Mouse (Mus musculus) midbrain, embryonic 11.5 days (tissue): ENCODE measurements around the gene Wdfy2. TPM values are rescaled to one million over a fixed set of nuclear protein-coding genes. Genes with fewer than 3 reads are reported as not detected.

Experiments
- ATAC-seq: fragments of 200-750 bp; cut with Nextera tagmentation; 2 replicates; pipeline ENCODE4 v1.8.0; 2017; ENCODE audit warnings: moderate TSS enrichment, moderate library complexity; ENCODE audit not compliant: low FRiP score
- DNase-seq: peaks from one replicate; pipeline ENCODE4 v3.0.0; 2015; ENCODE audit warnings: low spot score; ENCODE audit errors: missing footprints
- H3K27ac ChIP-seq: fragments of 300-500 bp; sonication (generic); 2 replicates; pipeline ENCODE4 v1.5.1; 2014; ENCODE audit warnings: low read depth, low read length
- H3K27me3 ChIP-seq: fragments of 300-500 bp; sonication (generic); 2 replicates; pipeline ENCODE4 v1.6.1; 2014; ENCODE audit warnings: mild to moderate bottlenecking, low read length, moderate library complexity, mixed read lengths; ENCODE audit not compliant: control insufficient read depth, insufficient read depth
- H3K36me3 ChIP-seq: fragments of 300-500 bp; sonication (generic); 2 replicates; pipeline ENCODE4 v1.6.1; 2014; ENCODE audit warnings: mild to moderate bottlenecking, low read length, moderate library complexity, mixed read lengths; ENCODE audit not compliant: control insufficient read depth, insufficient read depth
- H3K4me1 ChIP-seq: fragments of 300-500 bp; sonication (generic); 2 replicates; pipeline ENCODE4 v1.6.1; 2014; ENCODE audit warnings: low read length; ENCODE audit not compliant: control insufficient read depth, insufficient read depth
- H3K4me2 ChIP-seq: fragments of 300-500 bp; sonication (generic); 2 replicates; pipeline ENCODE4 v1.6.1; 2014; ENCODE audit warnings: mild to moderate bottlenecking, moderate library complexity
- H3K4me3 ChIP-seq: fragments of 300-500 bp; sonication (generic); 2 replicates; pipeline ENCODE4 v1.5.1; 2014; ENCODE audit warnings: low read depth, low read length
- H3K9ac ChIP-seq: fragments of 300-500 bp; sonication (generic); 2 replicates; pipeline ENCODE4 v1.6.1; 2014; ENCODE audit warnings: low read length
- H3K9me3 ChIP-seq: fragments of 300-500 bp; sonication (generic); 2 replicates; pipeline ENCODE4 v1.6.1; 2016; ENCODE audit warnings: low read length; ENCODE audit not compliant: control insufficient read depth
- WGBS: fragments of 180-500 bp; shearing (Covaris S2); extraction: QIAGEN DNeasy Blood & Tissue Kit; methylation state at CpG from one replicate; pipeline ENCODE4 v1.1.7; 2014; 5-methylcytosine and 5-hydroxymethylcytosine counted together
- polyA plus RNA-seq: library from polyadenylated mRNA; unstranded; fragments of >200 nt; fragmentation: Nextera tagmentation; extraction: Ambion mirVana; gene quantifications from 2 replicates; pipeline ENCODE4 v1.2.1, GENCODE M21; 2014

Gene Wdfy2
- polyA plus RNA-seq, 1 experiment from 2014 or later: 15.9 TPM

DNA sequence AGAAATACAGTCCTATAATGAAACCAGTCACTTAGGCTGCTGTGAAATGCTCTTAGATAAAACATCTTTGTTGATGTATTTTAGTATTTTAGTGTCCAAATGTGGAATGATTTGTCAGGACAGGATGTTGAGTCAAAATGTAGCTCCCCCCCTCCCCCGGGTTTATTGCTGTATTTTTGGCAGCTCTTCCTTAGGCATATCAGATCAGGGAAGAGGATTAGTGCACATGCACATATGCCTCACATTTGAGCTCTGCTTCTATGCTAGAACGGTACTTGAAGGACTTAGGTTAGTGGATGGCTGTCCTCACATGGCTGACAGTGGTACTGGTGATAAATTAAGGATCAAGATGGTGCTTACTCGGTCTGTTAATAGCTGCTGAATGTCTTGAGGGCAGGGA lies 18.4 kb downstream of the Wdfy2 start:
- Histone ChIP-seq H3K4me1 (peaks cover 7% of the 10 kb centered on the region), H3K27me3 (no peaks in the 10 kb centered on the region), H3K9ac (no peak overlapping the region), H3K4me2 (no peak overlapping the region), H3K27ac (no peak overlapping the region), H3K36me3 (no peaks in the 10 kb centered on the region), H3K9me3 (no peaks in the 10 kb centered on the region; the same call in 1 of the 2 replicates), H3K4me3 (no peak overlapping the region)
- 85% methylated on average over 3 of the region's 3 CpGs for WGBS
- DNase-seq (no peak), ATAC-seq (no peak)

DNA sequence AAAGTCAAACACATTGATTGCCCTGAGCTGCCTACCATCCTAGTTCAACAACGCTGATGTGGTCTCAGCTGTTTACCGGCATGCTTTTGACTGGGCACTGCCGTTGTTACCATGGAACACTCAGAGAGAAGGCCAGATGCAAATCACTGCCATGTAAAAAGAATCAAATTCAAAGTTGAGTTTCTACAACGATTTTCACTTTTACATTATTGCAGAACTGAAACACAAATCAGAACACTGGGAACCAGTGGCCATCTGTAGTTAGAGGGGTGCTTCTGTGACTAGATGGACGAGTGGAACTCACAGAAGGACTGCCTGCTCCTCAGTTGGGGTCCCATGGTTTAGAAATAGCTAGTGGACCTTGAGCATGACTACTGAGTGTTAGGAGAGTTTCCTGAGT lies 19.0 kb downstream of the Wdfy2 start:
- Histone ChIP-seq H3K4me2 (no peak overlapping the region), H3K36me3 (no peaks in the 10 kb centered on the region), H3K27me3 (no peaks in the 10 kb centered on the region), H3K9me3 (no peaks in the 10 kb centered on the region; the same call in 1 of the 2 replicates), H3K4me3 (no peak overlapping the region), H3K9ac (no peak overlapping the region), H3K27ac (no peak overlapping the region), H3K4me1 (peaks cover 7% of the 10 kb centered on the region)
- DNase-seq: no peak
- ATAC-seq: no peak
- 92% methylated on average over 5 of the region's 5 CpGs for WGBS

DNA sequence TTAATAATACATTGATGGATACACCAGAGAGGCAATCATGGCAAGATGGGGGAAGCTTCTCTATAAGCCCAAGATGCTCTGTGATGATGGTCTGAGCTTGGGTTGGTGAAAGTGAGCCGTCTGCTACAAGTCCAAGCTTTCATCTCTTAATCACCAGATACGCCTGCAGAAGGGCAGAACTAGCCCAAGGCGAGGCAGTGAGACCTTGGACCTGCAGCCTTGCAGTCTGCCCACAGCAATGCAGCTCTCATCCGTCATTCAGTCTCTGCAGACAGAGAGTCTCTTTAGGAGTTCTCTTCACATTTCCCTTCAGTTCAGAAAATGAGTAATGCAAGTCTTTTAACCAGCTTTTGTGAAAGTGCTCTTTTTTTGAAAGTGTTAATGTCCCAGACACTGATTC lies 20.4 kb downstream of the Wdfy2 start:
- Histone ChIP-seq H3K36me3 (no peaks in the 10 kb centered on the region), H3K4me3 (no peak overlapping the region), H3K9ac (no peak overlapping the region), H3K27ac (no peak overlapping the region), H3K9me3 (no peaks in the 10 kb centered on the region; the same call in 1 of the 2 replicates), H3K4me2 (no peak overlapping the region), H3K27me3 (no peaks in the 10 kb centered on the region), H3K4me1 (peaks cover 4% of the 10 kb centered on the region; the same call in 1 of the 2 replicates)
- 83% methylated on average over 4 of the region's 4 CpGs for WGBS
- ATAC-seq: no peak
- no peak for DNase-seq

DNA sequence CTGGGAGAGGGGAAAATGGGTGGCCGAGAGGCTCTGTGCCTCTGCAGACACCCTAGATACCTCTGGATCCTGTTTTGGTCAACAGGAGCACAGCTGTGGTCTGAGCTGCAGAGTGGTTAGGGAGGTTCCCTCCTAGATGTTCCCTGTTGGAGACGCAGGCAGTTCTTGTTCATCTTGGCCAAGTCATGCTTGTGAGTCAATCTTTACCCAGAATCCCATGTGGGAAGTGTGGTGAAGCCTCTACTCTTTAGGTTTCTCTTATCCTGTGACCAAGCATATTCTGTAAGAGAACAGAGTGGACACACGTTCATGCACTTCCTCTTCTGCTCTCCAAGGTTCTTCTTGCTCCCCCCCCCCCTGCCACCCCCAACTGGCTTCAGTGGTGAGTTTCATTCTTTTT lies 20.8 kb downstream of the Wdfy2 start:
- DNase-seq (no peak), ATAC-seq (no peak)
- Histone ChIP-seq H3K27me3 (no peaks in the 10 kb centered on the region), H3K9ac (no peak overlapping the region), H3K4me2 (no peak overlapping the region), H3K4me1 (peaks cover 4% of the 10 kb centered on the region; the same call in 1 of the 2 replicates), H3K4me3 (no peak overlapping the region), H3K27ac (no peak overlapping the region), H3K36me3 (no peaks in the 10 kb centered on the region), H3K9me3 (no peaks in the 10 kb centered on the region; the same call in 1 of the 2 replicates)
- WGBS: 93% methylated on average over 3 of the region's 3 CpGs

DNA sequence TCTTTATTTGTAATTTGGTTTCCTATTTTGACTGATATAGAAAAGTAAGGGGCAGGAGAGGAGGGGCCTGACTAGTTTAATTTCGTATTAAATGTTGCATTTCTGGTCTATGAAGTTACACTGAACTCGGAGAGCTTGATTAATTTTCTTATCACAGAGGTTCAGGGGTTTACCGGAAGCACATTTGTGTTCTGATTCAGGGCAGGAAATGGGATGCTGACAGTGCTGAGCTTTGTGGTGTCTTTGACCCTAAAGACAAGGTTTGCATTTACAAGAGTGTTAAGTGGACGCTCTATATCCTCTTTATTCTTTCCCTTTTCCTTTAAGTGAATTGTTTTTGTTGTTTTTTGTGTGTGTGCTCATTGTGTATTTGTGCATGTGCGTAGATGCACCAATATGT lies 25.1 kb downstream of the Wdfy2 start:
- H3K36me3 ChIP-seq: no peaks in the 10 kb centered on the region
- whole genome bisulfite sequencing: 85% methylated on average over 5 of the region's 5 CpGs
- peaks cover 5% of the 10 kb centered on the region; the same call in 1 of the 2 replicates for H3K4me1 ChIP-seq
- H3K4me3 ChIP-seq: no peak overlapping the region
- H3K27ac ChIP-seq: no peak overlapping the region
- H3K27me3 ChIP-seq: no peaks in the 10 kb centered on the region
- no peak overlapping the region for H3K9ac ChIP-seq
- no peak for ATAC-seq
- no peak overlapping the region for H3K4me2 ChIP-seq
- no peak for DNase-seq
- H3K9me3 ChIP-seq: no peaks in the 10 kb centered on the region

DNA sequence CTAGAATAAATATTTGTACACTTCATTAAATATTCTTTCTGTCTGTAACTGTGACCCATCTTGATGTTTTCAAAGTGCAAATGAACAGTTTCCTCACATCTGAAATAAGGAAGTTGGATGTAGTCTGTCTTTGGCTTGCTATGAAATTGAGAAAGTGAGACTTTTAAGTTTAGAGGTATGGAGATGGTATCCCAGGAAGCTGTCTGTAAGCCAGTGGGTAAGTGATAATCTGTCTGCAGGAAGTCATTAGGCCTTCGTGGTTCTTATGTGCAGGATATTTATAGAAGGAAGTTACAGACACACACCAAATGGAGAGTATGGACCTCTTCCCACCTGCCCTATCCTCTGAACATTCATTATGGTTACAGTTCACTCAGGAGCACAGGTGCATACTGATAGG lies 26.8 kb downstream of the Wdfy2 start:
- H3K9me3 ChIP-seq: no peaks in the 10 kb centered on the region
- H3K27ac ChIP-seq: no peak overlapping the region
- no peak for DNase-seq
- no peak for ATAC-seq
- H3K4me1 ChIP-seq: peaks cover 12% of the 10 kb centered on the region
- no peaks in the 10 kb centered on the region for H3K36me3 ChIP-seq
- H3K4me2 ChIP-seq: no peak overlapping the region
- H3K4me3 ChIP-seq: no peak overlapping the region
- H3K9ac ChIP-seq: no peak overlapping the region
- no peaks in the 10 kb centered on the region for H3K27me3 ChIP-seq
- 73% methylated on average over 1 of the region's 1 CpGs for WGBS

DNA sequence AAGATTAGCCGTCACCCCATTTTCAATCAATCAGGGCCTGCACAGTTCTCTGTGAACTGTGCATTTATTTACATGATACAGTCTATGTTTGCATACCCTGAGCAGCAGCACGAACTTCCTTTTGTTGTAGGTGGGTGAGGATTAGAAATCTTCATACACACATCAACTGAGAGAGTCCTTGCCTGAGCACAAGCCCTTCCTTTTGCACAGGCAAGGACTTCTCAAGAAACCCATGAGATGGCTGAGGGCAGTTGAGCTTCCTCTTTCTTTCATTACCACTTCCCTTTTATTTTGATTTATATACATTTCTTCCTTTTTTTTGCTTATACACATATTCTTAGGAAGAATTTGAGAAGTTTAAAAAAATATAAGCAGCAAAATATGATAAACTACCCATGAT lies 27.9 kb downstream of the Wdfy2 start:
- Histone ChIP-seq H3K27me3 (no peaks in the 10 kb centered on the region), H3K4me3 (no peak overlapping the region), H3K9ac (no peak overlapping the region), H3K9me3 (no peaks in the 10 kb centered on the region; the same call in 1 of the 2 replicates), H3K4me2 (no peak overlapping the region), H3K36me3 (no peaks in the 10 kb centered on the region), H3K4me1 (peaks cover 12% of the 10 kb centered on the region), H3K27ac (no peak overlapping the region; the same call in 1 of the 2 replicates)
- no peak for ATAC-seq
- WGBS: 61% methylated on average over 2 of the region's 2 CpGs
- no peak for DNase-seq

DNA sequence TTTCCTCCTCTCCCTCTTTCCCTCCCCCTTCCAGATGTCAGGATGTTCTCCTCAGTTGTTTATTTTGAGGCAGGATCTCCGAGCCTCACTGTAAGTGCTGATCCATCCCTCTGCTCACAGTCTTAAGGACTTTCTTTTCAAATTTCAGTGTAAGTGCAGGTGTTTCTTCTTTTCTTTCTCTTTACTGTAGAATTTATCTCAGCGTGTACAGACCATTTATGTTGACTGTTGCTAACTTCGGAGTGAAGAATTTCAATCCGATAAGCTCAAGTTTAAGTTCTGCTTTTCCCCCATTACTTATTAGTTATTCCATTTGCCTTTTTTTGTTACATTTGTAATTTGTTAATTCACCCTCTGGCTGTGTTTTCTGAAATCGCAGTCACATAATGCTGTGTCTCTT lies 29.6 kb downstream of the Wdfy2 start:
- ATAC-seq: no peak
- 84% methylated on average over 5 of the region's 5 CpGs for WGBS

DNA sequence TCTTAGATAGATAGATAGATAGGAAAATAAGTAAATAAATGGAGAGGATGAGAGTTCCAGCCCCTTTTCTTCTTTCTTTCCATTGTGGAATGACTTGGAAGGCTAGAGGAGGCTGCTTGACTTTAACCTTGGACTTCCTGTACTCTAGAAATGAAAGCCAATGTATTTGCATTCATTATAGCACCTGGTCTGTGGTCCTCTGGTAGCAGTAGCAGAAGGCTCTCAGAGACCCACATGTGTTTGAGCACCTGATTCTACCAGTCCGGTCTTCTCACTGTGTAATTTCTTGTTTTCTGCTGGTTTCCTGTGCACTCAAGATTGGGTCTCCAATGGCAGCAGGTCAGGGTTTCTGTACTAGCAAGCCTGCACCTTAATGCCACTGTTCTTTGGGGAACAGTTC lies 30.1 kb downstream of the Wdfy2 start:
- DNase-seq (no peak), ATAC-seq (no peak)
- WGBS: 89% methylated on average over 1 of the region's 1 CpGs
- Histone ChIP-seq H3K4me3 (no peak overlapping the region), H3K9me3 (no peaks in the 10 kb centered on the region; the same call in 1 of the 2 replicates), H3K4me2 (no peak overlapping the region), H3K27ac (no peak overlapping the region), H3K4me1 (peaks cover 12% of the 10 kb centered on the region), H3K36me3 (no peaks in the 10 kb centered on the region), H3K9ac (no peak overlapping the region), H3K27me3 (no peaks in the 10 kb centered on the region)

More for the DNA sequence above, 29.6 kb downstream of the Wdfy2 start:
- Histone ChIP-seq H3K9me3 (no peaks in the 10 kb centered on the region; the same call in 1 of the 2 replicates), H3K4me3 (no peak overlapping the region), H3K27me3 (no peaks in the 10 kb centered on the region), H3K4me1 (peaks cover 12% of the 10 kb centered on the region), H3K36me3 (no peaks in the 10 kb centered on the region), H3K9ac (no peak overlapping the region), H3K27ac (no peak overlapping the region), H3K4me2 (no peak overlapping the region)
- no peak for DNase-seq
